Mouse (Mus musculus): ENCODE results near the gene Gm26558.

Gene Gm26558

GRCm38 (mm10) chr2:70661715-70662495, at the start of gene Gm26558:
TSS of gene Gm26558 (minus strand) at chr2:70662108.
- DNase-seq (ENCODE audit: low read depth in 1 of 2, low spot score in 2 of 2): no peak

- no peak for DNase-seq (ENCODE audit: low read depth in 1 of 2, low spot score in 2 of 2)
Observed at GRCm38 (mm10) chr2:70710878-70711277, 49.0 kb upstream of the Gm26558 start.

- no peak for DNase-seq (ENCODE audit: low read depth in 1 of 2, low spot score in 2 of 2)
Observed at GRCm38 (mm10) chr2:70710236-70710635, 48.3 kb upstream of the Gm26558 start.

GRCm38 (mm10) chr2:70708986-70709730, 47.2 kb upstream of the Gm26558 start:
- no peak for DNase-seq (ENCODE audit: low read depth in 1 of 2, low spot score in 2 of 2)

- no peak for DNase-seq (ENCODE audit: low read depth in 1 of 2, low spot score in 2 of 2)
Observed at GRCm38 (mm10) chr2:70702403-70702802, 40.5 kb upstream of the Gm26558 start.

- no peak for DNase-seq (ENCODE audit: low read depth in 1 of 2, low spot score in 2 of 2)
Observed at GRCm38 (mm10) chr2:70701571-70701970, 39.7 kb upstream of the Gm26558 start.

GRCm38 (mm10) chr2:70700851-70701250, 38.9 kb upstream of the Gm26558 start:
- DNase-seq (ENCODE audit: low read depth in 1 of 2, low spot score in 2 of 2): no peak

- no peak for DNase-seq (ENCODE audit: low read depth in 1 of 2, low spot score in 2 of 2)
Observed at GRCm38 (mm10) chr2:70695712-70696111, 33.8 kb upstream of the Gm26558 start.

- no peak for DNase-seq (ENCODE audit: low read depth in 1 of 2, low spot score in 2 of 2)
Observed at GRCm38 (mm10) chr2:70690195-70690594, 28.3 kb upstream of the Gm26558 start.

GRCm38 (mm10) chr2:70688454-70689078, 26.7 kb upstream of the Gm26558 start:
- DNase-seq (ENCODE audit: low read depth in 1 of 2, low spot score in 2 of 2): no peak

- no peak for DNase-seq (ENCODE audit: low read depth in 1 of 2, low spot score in 2 of 2)
Observed at GRCm38 (mm10) chr2:70682324-70682723, 20.4 kb upstream of the Gm26558 start.

GRCm38 (mm10) chr2:70673445-70674126, 11.7 kb upstream of the Gm26558 start:
- no peak for DNase-seq (ENCODE audit: low read depth in 1 of 2, low spot score in 2 of 2)

GRCm38 (mm10) chr2:70672476-70672875, 10.6 kb upstream of the Gm26558 start:
- DNase-seq (ENCODE audit: low read depth in 1 of 2, low spot score in 2 of 2): no peak

- DNase-seq (ENCODE audit: low read depth in 1 of 2, low spot score in 2 of 2): no peak
Observed at GRCm38 (mm10) chr2:70669896-70670295, 8.0 kb upstream of the Gm26558 start.

GRCm38 (mm10) chr2:70669241-70669640, 7.3 kb upstream of the Gm26558 start:
- no peak for DNase-seq (ENCODE audit: low read depth in 1 of 2, low spot score in 2 of 2)

- no peak for DNase-seq (ENCODE audit: low read depth in 1 of 2, low spot score in 2 of 2)
Observed at GRCm38 (mm10) chr2:70667016-70667415, 5.1 kb upstream of the Gm26558 start.

GRCm38 (mm10) chr2:70663764-70664163, 1.9 kb upstream of the Gm26558 start:
- DNase-seq (ENCODE audit: low read depth in 1 of 2, low spot score in 2 of 2): no peak

- peak; percentile 84 to 91 for DNase-seq (ENCODE audit: low read depth in 1 of 2, low spot score in 2 of 2)
Observed at GRCm38 (mm10) chr2:70660887-70661714, 807 bp downstream of the Gm26558 start, which contains the start of gene Gorasp2. TSS of gene Gorasp2 (plus strand) at chr2:70661576.

- no peak for DNase-seq (ENCODE audit: low read depth in 1 of 2, low spot score in 2 of 2)
Observed at GRCm38 (mm10) chr2:70657083-70657482, 4.8 kb downstream of the Gm26558 start.

- no peak for DNase-seq (ENCODE audit: low read depth in 1 of 2, low spot score in 2 of 2)
Observed at GRCm38 (mm10) chr2:70651820-70652219, 10.1 kb downstream of the Gm26558 start.
